Mouse (Mus musculus) kidney, embryonic 15.5 days (tissue): ENCODE results near the gene Ttc16. TPM values are rescaled to one million over a fixed set of nuclear protein-coding genes. Genes with fewer than 3 reads are reported as not detected.
A peak's percentile ranks its signal among the peaks of the same experiment; 100 is the strongest.

Experiments used
- ATAC-seq: fragments of 200-750 bp; cut with Nextera tagmentation; replicated peaks from 2 replicates; pipeline ENCODE4 v1.8.0; 2017; ENCODE audit warnings: moderate TSS enrichment; ENCODE audit not compliant: low FRiP score
- H3K27ac ChIP-seq: fragments of 300-500 bp; sonication (generic); 2 replicates; pipeline ENCODE4 v1.5.1; 2015; ENCODE audit warnings: mild to moderate bottlenecking, inconsistent platforms
- H3K27me3 ChIP-seq: fragments of 300-500 bp; sonication (generic); 2 replicates; pipeline ENCODE4 v1.6.1; 2015; ENCODE audit warnings: inconsistent platforms
- H3K36me3 ChIP-seq: fragments of 300-500 bp; sonication (generic); 2 replicates; pipeline ENCODE4 v1.6.1; 2015; ENCODE audit warnings: inconsistent platforms
- H3K4me1 ChIP-seq: fragments of 300-500 bp; sonication (generic); 2 replicates; pipeline ENCODE4 v1.6.1; 2015; ENCODE audit warnings: inconsistent platforms
- H3K4me2 ChIP-seq: fragments of 300-500 bp; sonication (generic); 2 replicates; pipeline ENCODE4 v1.6.1; 2015; ENCODE audit warnings: moderate library complexity, mild to moderate bottlenecking, inconsistent platforms
- H3K4me3 ChIP-seq: fragments of 300-500 bp; sonication (generic); replicated peaks from 2 replicates; pipeline ENCODE4 v1.5.1; 2015; ENCODE audit warnings: mild to moderate bottlenecking, inconsistent platforms
- H3K9ac ChIP-seq: fragments of 300-500 bp; sonication (generic); 2 replicates; pipeline ENCODE4 v1.6.1; 2015; ENCODE audit warnings: mild to moderate bottlenecking, inconsistent platforms
- H3K9me3 ChIP-seq: fragments of 300-500 bp; sonication (generic); replicated peaks from 2 replicates; pipeline ENCODE4 v1.6.1; 2016; ENCODE audit warnings: inconsistent platforms
- WGBS: fragments of 180-500 bp; shearing (Covaris S2); methylation state at CpG from one replicate; pipeline ENCODE4 v1.1.7; 2015; ENCODE audit warnings: mixed read lengths; 5-methylcytosine and 5-hydroxymethylcytosine counted together
- microRNA counts: library from miRNA; unstranded; fragments of <30 nt; microRNA quantifications from one replicate; lab custom pipeline; 2016
- microRNA-seq: library from miRNA; unstranded; fragments of <30 nt; microRNA quantifications from one replicate; pipeline ENCODE4, GENCODE M21; 2016
- polyA plus RNA-seq: library from polyadenylated mRNA; unstranded; fragments of >200 nt; fragmentation: Nextera tagmentation; extraction: Ambion mirVana; gene quantifications from 2 replicates; pipeline ENCODE4 v1.2.1, GENCODE M21; 2015

The Ttc16 gene
- polyA plus RNA-seq, 1 experiment from 2014 or later: 0.25 TPM

DNA sequence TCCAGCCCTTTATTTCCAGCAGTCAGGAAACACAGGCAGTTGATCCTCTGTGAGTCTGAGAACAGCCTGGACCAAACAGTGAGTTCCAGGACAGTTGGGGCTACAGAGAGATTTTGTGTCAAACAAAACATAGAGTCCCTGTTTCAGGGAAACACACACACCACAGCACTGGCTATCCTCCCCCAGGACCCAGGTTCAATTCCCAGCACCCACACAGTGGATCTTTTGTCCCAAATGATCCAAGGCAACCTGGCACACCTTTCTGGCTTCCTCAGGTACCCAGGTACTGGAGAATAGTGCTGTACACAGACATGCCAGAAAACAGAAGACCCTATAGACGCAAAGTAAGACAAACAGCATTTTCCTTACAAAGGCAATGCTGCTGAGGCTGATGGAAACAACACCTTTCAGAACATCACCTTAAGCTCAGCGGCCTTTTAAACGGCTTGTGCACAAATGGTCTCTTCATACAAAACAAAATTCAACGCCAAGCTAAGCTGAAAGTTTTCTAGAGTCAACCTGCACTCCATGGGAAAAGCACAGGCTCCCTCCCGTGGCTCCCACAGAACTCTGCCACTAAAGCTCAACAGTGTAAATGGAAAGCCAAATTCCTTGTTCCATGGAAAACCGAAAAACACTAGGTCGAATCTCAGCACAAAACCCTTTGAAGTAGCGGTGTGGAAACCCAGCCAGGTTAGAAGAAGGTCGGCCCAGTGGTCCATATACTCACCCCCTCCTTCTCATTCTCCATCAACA, 64.0 kb downstream of the Ttc16 start:
- Histone ChIP-seq H3K4me1 (peaks cover 35% of the 10 kb centered on the region), H3K4me3 (peak overlapping the region; percentile 81), H3K9me3 (no peaks in the 10 kb centered on the region), H3K4me2 (peak overlapping the region; percentile 67), H3K9ac (peak overlapping the region; percentile 84), H3K36me3 (peaks cover 49% of the 10 kb centered on the region), H3K27me3 (no peaks in the 10 kb centered on the region), H3K27ac (peak overlapping the region; percentile 99)
- ATAC-seq: no peak
- 21% methylated on average over 9 of the region's 9 CpGs for WGBS

DNA sequence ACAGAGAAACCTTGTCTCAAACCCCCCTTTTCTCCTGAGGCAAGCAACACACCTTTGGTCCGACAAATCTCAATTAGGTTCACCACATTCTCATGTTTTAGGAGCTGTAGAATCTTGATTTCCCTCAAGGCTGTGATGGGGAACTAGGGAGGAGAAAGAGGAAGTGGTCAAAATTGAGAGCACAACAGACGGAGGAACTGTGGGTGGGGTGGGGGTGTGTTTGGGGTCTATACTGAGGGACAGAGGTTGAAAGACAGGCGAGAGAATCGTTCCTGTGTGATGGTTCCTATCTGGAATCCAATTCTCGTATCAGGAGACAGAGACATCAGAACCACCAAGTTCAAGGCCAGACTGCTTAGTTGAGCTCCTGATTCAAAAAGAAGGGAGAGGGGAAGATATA, 65.0 kb downstream of the Ttc16 start:
- Histone ChIP-seq H3K4me2 (no peak overlapping the region), H3K4me1 (peaks cover 35% of the 10 kb centered on the region), H3K9ac (no peak overlapping the region), H3K9me3 (no peaks in the 10 kb centered on the region), H3K27me3 (no peaks in the 10 kb centered on the region), H3K27ac (no peak overlapping the region), H3K4me3 (no peak overlapping the region), H3K36me3 (peaks cover 59% of the 10 kb centered on the region)
- 84% methylated on average over 5 of the region's 5 CpGs for WGBS
- no peak for ATAC-seq

DNA sequence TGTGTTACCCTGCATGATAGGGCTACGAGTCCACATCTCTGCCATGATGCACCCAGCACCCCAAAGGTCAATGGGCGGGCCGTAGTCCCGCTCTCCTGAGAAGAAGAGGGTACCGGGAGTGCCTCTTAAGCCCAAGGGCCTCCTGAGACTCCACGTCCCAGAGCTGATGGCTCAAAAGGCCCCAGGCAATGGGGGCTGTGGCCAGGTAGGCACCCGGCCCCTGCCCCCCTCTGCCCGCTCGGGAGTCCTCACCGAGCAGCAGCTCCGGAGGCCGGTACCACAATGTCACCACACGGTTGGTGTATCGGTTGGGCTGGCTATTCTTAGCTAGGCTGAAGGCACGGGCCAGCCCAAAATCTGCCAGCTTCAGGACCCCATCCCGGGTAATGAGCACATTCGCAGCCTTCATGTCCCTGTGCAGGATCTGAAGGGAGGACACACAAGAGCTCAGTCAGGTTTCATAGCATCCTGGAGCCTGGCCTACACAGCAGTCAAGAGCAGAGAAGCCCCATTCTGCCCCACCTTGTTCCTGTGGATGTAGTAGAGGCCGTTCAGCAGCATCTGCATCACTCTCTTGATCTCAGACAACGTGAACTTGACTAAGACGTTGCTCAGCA, 65.8 kb downstream of the Ttc16 start:
- no peak overlapping the region for H3K27ac ChIP-seq
- H3K36me3 ChIP-seq: peaks cover 67% of the 10 kb centered on the region
- H3K9ac ChIP-seq: no peak overlapping the region
- no peaks in the 10 kb centered on the region for H3K27me3 ChIP-seq
- H3K4me2 ChIP-seq: no peak overlapping the region
- H3K9me3 ChIP-seq: no peaks in the 10 kb centered on the region
- ATAC-seq: no peak
- H3K4me1 ChIP-seq: peaks cover 29% of the 10 kb centered on the region
- H3K4me3 ChIP-seq: no peak overlapping the region
- 92% methylated on average over 20 of the region's 20 CpGs for WGBS

DNA sequence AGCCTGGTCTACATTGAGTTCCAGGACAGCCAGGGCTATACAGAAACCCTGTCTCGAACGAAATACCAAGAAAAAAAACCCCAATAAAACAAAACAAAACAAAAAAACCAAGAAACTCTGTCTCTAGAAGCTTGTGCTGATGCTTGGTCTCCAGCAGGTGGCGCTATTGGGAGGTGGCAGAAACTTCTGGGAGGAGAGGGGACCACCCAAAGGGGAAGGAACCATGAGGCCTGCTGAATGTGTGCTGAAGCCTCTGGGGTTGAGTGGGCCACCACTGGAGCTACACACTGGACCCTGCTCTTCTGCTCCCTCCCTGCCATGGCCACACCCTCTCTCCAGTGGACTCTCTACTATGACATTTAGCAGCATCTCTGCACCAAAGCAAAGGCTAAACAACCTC, 66.8 kb downstream of the Ttc16 start:
- H3K9me3 ChIP-seq: no peaks in the 10 kb centered on the region
- no peak for ATAC-seq
- no peak overlapping the region for H3K4me3 ChIP-seq
- H3K4me1 ChIP-seq: peaks cover 23% of the 10 kb centered on the region
- no peak overlapping the region for H3K9ac ChIP-seq
- H3K27me3 ChIP-seq: no peaks in the 10 kb centered on the region
- WGBS: 39% methylated on average over 3 of the region's 3 CpGs
- peaks cover 77% of the 10 kb centered on the region for H3K36me3 ChIP-seq
- no peak overlapping the region for H3K27ac ChIP-seq
- no peak overlapping the region for H3K4me2 ChIP-seq

MicroRNAs within 50 kb of the gene (microRNA counts, 519-probe panel; counts per million panel counts)
- 2,347 counts per million, percentile 32 among the panel's probes with 10 or more counts for microRNA mmu-miR-2861 (lab: Ali Mortazavi, UCI)

Small RNA genes within 50 kb of the gene (microRNA-seq; reads per million reads assigned to microRNA genes)
- gene Mir2861 (not detected), gene Mir3960 (not detected)

Other genes with a start within 250 kb of the Ttc16 start
- gene Fam102a, start 240.3 kb downstream of the Ttc16 start, polyA plus RNA-seq: 14.5 and 15.0 TPM in 2 replicates
- gene Dpm2, start 204.8 kb downstream of the Ttc16 start, polyA plus RNA-seq: 103 and 107 TPM in 2 replicates
- gene Pip5kl1, start 200.8 kb downstream of the Ttc16 start, polyA plus RNA-seq: 2.0 and 2.7 TPM in 2 replicates
- 0.10 and 0.17 TPM in 2 replicates for gene 9430097D07Rik, start 199.9 kb downstream of the Ttc16 start, polyA plus RNA-seq
- gene St6galnac4, start 188.5 kb downstream of the Ttc16 start, polyA plus RNA-seq: 22.3 and 23.2 TPM in 2 replicates
- 17.0 and 17.6 TPM in 2 replicates for gene St6galnac6, start 175.9 kb downstream of the Ttc16 start, polyA plus RNA-seq
- 32.6 and 34.4 TPM in 2 replicates for gene Ak1, start 153.9 kb downstream of the Ttc16 start, polyA plus RNA-seq
- gene Eng, start 129.0 kb downstream of the Ttc16 start, polyA plus RNA-seq: 71.9 and 82.1 TPM in 2 replicates
- gene Fpgs, start 71.5 kb downstream of the Ttc16 start, polyA plus RNA-seq: 33.7 and 40.3 TPM in 2 replicates
- gene Cdk9, start 62.6 kb downstream of the Ttc16 start, polyA plus RNA-seq: 108 and 118 TPM in 2 replicates
- 32.5 and 37.2 TPM in 2 replicates for gene Sh2d3c, start 54.6 kb downstream of the Ttc16 start, polyA plus RNA-seq
- gene 6330409D20Rik, start 34.6 kb downstream of the Ttc16 start, polyA plus RNA-seq: 0.18 TPM in 1 of 2 replicates, not detected in the other
- gene Tor2a, start 18.4 kb downstream of the Ttc16 start, polyA plus RNA-seq: 64.8 and 70.5 TPM in 2 replicates
- 5.1 and 5.5 TPM in 2 replicates for gene Ptrh1, start 153 bp upstream of the Ttc16 start, polyA plus RNA-seq
- gene Cfap157, start 8.8 kb upstream of the Ttc16 start, polyA plus RNA-seq: 0.45 and 0.64 TPM in 2 replicates
- 16.5 and 19.3 TPM in 2 replicates for gene Stxbp1, start 71.6 kb upstream of the Ttc16 start, polyA plus RNA-seq
- 44.5 and 47.7 TPM in 2 replicates for gene Fam129b, start 100.5 kb upstream of the Ttc16 start, polyA plus RNA-seq
- 204 and 210 TPM in 2 replicates for gene Rpl12, start 185.9 kb upstream of the Ttc16 start, polyA plus RNA-seq
- gene Lrsam1, start 186.0 kb upstream of the Ttc16 start, polyA plus RNA-seq: 11.2 and 12.2 TPM in 2 replicates
- 28.9 and 30.6 TPM in 2 replicates for gene Slc2a8, start 206.4 kb upstream of the Ttc16 start, polyA plus RNA-seq